Mouse (Mus musculus): ENCODE data around the gene P3h3. TPM values are rescaled to one million over a fixed set of nuclear protein-coding genes. Genes with fewer than 3 reads are reported as not detected.

P3h3 gene
- total and polyA plus RNA-seq, 3 experiments: not detected

DNA sequence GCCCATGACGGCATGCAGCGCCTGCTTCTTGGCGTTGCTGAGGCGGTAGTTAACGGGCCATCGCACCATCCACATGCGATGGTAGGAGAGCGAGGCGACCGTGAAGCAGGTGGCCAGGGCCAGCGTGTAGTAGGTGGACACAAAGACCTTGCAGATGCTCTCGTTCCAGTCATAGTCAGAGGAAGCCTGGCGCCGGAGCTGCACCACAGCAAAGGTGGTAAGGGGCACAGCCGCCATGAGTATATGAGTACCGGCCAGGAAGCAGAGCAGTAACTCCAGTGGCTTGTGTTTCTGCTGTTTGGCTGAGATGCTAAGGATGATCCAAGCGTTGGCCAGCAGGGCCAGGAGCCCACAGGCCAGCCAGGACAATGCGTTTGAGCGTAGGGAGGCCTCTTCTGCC lies 3.7 kb upstream of the P3h3 start:
- peaks cover 72% of the 10 kb centered on the region for H3K27me3 ChIP-seq (ENCODE audit: insufficient read depth, low read length)
- no peak overlapping the region for H3K4me3 ChIP-seq (ENCODE audit: low read depth, low read length)
- TF ChIP-seq GATA1 (IDR thresholded peaks at IDR 0.05; ENCODE audit: borderline replicate concordance, low read length) (no peak), POLR2AphosphoS5 (IDR thresholded peaks at IDR 0.05; ENCODE audit: insufficient replicate concordance, low read depth, low read length) (no peak), TAL1 (conservative IDR thresholded peaks at IDR 0.05; ENCODE audit: low read depth, low read length) (no peak), CTCF (IDR thresholded peaks at IDR 0.05; ENCODE audit: low read depth, low read length) (no peak), GATA2 (IDR thresholded peaks at IDR 0.05; ENCODE audit: borderline replicate concordance, low read depth, low read length) (no peak)
- H3K4me1 ChIP-seq (ENCODE audit: insufficient read depth, low read depth, low read length): peaks cover 5% of the 10 kb centered on the region; the same call in 1 of the 2 replicates
- no peaks in the 10 kb centered on the region for H3K9me3 ChIP-seq (replicated peaks)
- no peak for DNase-seq (ENCODE audit: low spot score)
- ATAC-seq (ENCODE audit: extremely low read depth, insufficient number of reproducible peaks, low FRiP score, poor library complexity, severe bottlenecking): no peak
- no peaks in the 10 kb centered on the region for H3K36me3 ChIP-seq (replicated peaks)

DNA sequence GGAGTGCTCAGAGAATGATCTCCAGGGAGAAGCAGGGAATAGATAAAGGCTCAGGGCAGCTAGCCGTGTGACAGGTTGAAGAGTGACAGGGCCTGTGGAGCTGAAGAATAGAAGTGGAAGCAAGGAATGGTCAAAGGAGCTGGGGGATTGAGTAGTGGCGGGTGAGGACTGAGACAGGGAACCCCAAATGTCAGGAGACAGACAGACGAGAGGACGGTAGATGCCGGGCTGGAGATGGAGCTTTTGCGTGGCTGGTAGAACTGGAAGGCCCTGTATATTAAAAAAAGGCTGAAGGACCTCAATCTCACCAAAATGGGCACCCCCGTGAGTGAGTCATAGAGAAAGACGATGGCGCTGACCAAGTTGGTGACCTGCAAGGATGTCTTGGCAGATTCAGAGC lies 3.0 kb upstream of the P3h3 start:
- ATAC-seq (ENCODE audit: extremely low read depth, insufficient number of reproducible peaks, low FRiP score, poor library complexity, severe bottlenecking): no peak
- Histone ChIP-seq H3K9me3 (replicated peaks) (no peaks in the 10 kb centered on the region), H3K4me1 (ENCODE audit: insufficient read depth, low read depth, low read length) (peaks cover 5% of the 10 kb centered on the region; the same call in 1 of the 2 replicates), H3K4me3 (ENCODE audit: low read depth, low read length) (no peak overlapping the region), H3K36me3 (replicated peaks) (no peaks in the 10 kb centered on the region), H3K27me3 (ENCODE audit: insufficient read depth, low read length) (peaks cover 71% of the 10 kb centered on the region)
- no peak for TF ChIP-seq GATA1 (IDR thresholded peaks at IDR 0.05; ENCODE audit: borderline replicate concordance, low read length)
- no peak for DNase-seq (ENCODE audit: low spot score)

DNA sequence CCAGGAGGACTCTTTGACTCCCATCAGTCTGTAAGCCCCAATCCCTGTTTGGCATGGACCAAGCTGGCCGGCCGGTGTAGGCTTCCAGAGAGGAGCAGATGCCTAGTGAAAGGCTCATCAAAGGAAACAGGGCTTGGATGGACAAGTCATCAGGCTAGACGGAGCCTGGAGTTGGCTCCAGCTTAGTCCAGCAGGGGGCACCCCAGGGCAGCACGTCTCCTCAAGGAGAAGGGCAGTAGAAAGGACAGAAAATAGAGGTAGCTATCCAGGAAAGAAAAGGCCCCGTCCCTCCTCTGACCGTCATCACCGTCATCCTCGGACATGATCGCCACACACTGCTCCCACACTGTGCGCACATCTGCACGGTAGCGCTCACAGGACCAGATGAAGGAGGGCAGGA lies 2.2 kb upstream of the P3h3 start:
- Histone ChIP-seq H3K27me3 (ENCODE audit: insufficient read depth, low read length) (peaks cover 71% of the 10 kb centered on the region), H3K9me3 (replicated peaks) (no peaks in the 10 kb centered on the region), H3K36me3 (replicated peaks) (no peaks in the 10 kb centered on the region), H3K4me1 (ENCODE audit: insufficient read depth, low read depth, low read length) (peaks cover 5% of the 10 kb centered on the region; the same call in 1 of the 2 replicates), H3K4me3 (ENCODE audit: low read depth, low read length) (no peak overlapping the region)
- TF ChIP-seq CTCF (IDR thresholded peaks at IDR 0.05; ENCODE audit: low read depth, low read length): peak; percentile 55; the same call in 1 of the 2 replicates
- no peak for TF ChIP-seq POLR2AphosphoS5 (IDR thresholded peaks at IDR 0.05; ENCODE audit: insufficient replicate concordance, low read depth, low read length)
- TF ChIP-seq GATA2 (IDR thresholded peaks at IDR 0.05; ENCODE audit: borderline replicate concordance, low read depth, low read length): no peak
- no peak for TF ChIP-seq TAL1 (conservative IDR thresholded peaks at IDR 0.05; ENCODE audit: low read depth, low read length)
- TF ChIP-seq GATA1 (IDR thresholded peaks at IDR 0.05; ENCODE audit: borderline replicate concordance, low read length): no peak
- ATAC-seq (ENCODE audit: extremely low read depth, insufficient number of reproducible peaks, low FRiP score, poor library complexity, severe bottlenecking) (peak; percentile 28; the same call in 1 of the 2 replicates), DNase-seq (ENCODE audit: low spot score) (peak; percentile 59)

DNA sequence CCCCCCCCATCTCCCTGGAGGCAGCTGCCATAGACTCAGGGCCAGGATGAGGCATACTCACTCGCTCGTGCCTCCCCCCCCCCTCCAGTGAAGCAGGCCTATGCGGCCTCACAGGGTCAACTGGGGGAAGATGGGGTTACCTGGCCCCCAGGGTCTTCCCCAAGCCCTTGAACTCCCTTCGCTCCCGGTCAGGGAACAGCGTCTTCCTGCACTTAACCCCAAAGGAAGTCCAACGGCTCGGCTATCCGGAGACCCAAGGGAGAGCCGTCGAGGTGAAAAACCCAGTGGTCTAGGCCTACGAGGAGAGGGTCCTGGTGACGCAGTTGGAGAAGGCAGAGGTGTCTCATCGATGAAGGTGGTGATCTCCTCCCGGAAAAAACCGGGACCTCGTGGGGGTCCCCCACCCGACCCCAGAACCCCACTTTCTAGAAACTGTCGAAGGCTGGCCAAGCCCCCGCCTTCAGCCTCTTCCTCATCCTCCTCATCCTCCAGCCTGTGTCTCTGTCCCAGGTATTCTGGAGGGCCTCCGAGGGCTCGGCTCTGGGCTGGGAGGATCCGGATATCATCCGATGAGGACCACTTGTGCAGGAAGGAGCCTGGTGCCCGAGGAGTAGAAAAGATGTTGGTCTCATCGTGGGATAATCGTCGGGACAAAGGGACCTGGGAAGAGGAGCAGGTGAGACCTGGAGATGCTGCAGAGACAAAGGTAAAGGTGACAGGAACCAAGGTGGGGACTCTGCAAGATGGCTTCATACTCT lies 1.2 kb upstream of the P3h3 start:
- no peaks in the 10 kb centered on the region for H3K36me3 ChIP-seq (replicated peaks)

DNA sequence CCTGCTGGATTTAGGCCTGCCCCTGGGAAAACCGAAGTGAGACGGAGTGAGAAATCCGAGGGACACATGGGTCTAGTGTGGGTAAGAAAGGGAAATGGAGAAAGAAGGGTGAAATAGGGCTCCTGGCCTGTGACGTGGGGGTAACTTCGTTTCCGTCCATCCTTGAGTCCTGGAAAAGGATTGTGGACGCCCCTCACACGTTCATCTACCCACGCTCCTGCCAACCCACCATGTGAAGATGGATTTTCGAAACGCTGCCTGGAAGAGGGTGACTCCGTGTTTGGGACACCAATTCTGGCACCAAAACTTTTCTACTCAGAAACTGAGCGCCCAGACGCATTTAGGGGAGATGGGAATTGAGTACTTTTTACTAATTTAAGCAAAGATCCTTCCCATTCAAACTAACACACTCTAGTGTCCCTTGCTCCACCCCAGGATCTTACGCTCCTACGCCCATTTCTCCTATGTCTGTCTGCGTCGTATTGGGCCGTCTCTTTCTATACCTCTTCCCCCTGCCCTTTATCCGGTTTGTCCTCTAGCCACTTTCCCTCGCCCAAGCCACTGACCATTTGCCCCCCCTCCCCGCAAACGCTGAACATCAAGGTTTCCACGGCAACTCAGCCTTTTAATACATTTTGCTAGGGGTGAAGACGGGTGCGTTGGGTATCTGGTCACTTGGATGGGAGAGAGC lies 433 bp upstream of the P3h3 start:
- no peak for TF ChIP-seq TAL1 (conservative IDR thresholded peaks at IDR 0.05; ENCODE audit: low read depth, low read length)
- no peak for TF ChIP-seq POLR2AphosphoS5 (IDR thresholded peaks at IDR 0.05; ENCODE audit: insufficient replicate concordance, low read depth, low read length)
- TF ChIP-seq GATA2 (IDR thresholded peaks at IDR 0.05; ENCODE audit: borderline replicate concordance, low read depth, low read length): no peak
- TF ChIP-seq GATA1 (IDR thresholded peaks at IDR 0.05; ENCODE audit: borderline replicate concordance, low read length): no peak
- no peak for TF ChIP-seq CTCF (IDR thresholded peaks at IDR 0.05; ENCODE audit: low read depth, low read length)
- H3K4me1 ChIP-seq (ENCODE audit: insufficient read depth, low read depth, low read length): peaks cover 2% of the 10 kb centered on the region; the same call in 1 of the 2 replicates
- DNase-seq (ENCODE audit: low spot score) (no peak), ATAC-seq (ENCODE audit: extremely low read depth, insufficient number of reproducible peaks, low FRiP score, poor library complexity, severe bottlenecking) (no peak)
- H3K9me3 ChIP-seq (replicated peaks): no peaks in the 10 kb centered on the region
- peaks cover 66% of the 10 kb centered on the region for H3K27me3 ChIP-seq (ENCODE audit: insufficient read depth, low read length)
- H3K36me3 ChIP-seq (replicated peaks): no peaks in the 10 kb centered on the region
- no peak overlapping the region for H3K4me3 ChIP-seq (ENCODE audit: low read depth, low read length)

More for the DNA sequence above, 1.2 kb upstream of the P3h3 start:
- H3K27me3 ChIP-seq (ENCODE audit: insufficient read depth, low read length): peaks cover 67% of the 10 kb centered on the region
- no peak overlapping the region for H3K4me3 ChIP-seq (ENCODE audit: low read depth, low read length)
- DNase-seq (ENCODE audit: low spot score) (no peak), ATAC-seq (ENCODE audit: extremely low read depth, insufficient number of reproducible peaks, low FRiP score, poor library complexity, severe bottlenecking) (no peak)
- TF ChIP-seq CTCF (IDR thresholded peaks at IDR 0.05; ENCODE audit: low read depth, low read length) (no peak), TAL1 (conservative IDR thresholded peaks at IDR 0.05; ENCODE audit: low read depth, low read length) (no peak), GATA2 (IDR thresholded peaks at IDR 0.05; ENCODE audit: borderline replicate concordance, low read depth, low read length) (no peak), GATA1 (IDR thresholded peaks at IDR 0.05; ENCODE audit: borderline replicate concordance, low read length) (no peak), POLR2AphosphoS5 (IDR thresholded peaks at IDR 0.05; ENCODE audit: insufficient replicate concordance, low read depth, low read length) (no peak)
- peaks cover 5% of the 10 kb centered on the region; the same call in 1 of the 2 replicates for H3K4me1 ChIP-seq (ENCODE audit: insufficient read depth, low read depth, low read length)
- no peaks in the 10 kb centered on the region for H3K9me3 ChIP-seq (replicated peaks)

DNA sequence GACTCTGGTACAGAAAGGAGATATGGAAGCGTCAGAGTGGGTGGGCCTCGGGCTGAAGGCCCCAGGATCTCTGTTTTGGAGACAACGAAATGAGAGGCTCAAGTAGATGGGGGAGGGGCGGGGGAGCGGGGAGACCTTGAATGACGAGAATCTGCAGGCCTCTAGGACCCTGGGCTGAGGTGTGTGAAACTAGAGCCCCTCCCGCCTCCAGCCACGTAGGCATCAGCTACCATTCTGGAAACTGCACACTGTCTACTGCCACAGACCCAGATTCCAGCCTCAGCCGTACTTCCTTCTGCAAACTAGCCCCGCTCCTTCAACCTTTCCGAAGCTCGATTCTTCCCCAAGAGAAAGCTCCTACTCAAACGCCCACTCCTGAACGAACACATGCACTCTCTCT lies 1.2 kb downstream of the P3h3 start:
- TF ChIP-seq GATA1 (IDR thresholded peaks at IDR 0.05; ENCODE audit: borderline replicate concordance, low read length) (no peak), TAL1 (conservative IDR thresholded peaks at IDR 0.05; ENCODE audit: low read depth, low read length) (no peak), POLR2AphosphoS5 (IDR thresholded peaks at IDR 0.05; ENCODE audit: insufficient replicate concordance, low read depth, low read length) (no peak), CTCF (IDR thresholded peaks at IDR 0.05; ENCODE audit: low read depth, low read length) (no peak), GATA2 (IDR thresholded peaks at IDR 0.05; ENCODE audit: borderline replicate concordance, low read depth, low read length) (no peak)
- H3K4me1 ChIP-seq (ENCODE audit: insufficient read depth, low read depth, low read length): 0 out of 2 replicates have a peak, but pooled peaks cover 2% of the 10 kb centered on the region
- no peak overlapping the region for H3K4me3 ChIP-seq (ENCODE audit: low read depth, low read length)
- DNase-seq (ENCODE audit: low spot score) (no peak), ATAC-seq (ENCODE audit: extremely low read depth, insufficient number of reproducible peaks, low FRiP score, poor library complexity, severe bottlenecking) (no peak)
- H3K9me3 ChIP-seq (replicated peaks): no peaks in the 10 kb centered on the region
- no peaks in the 10 kb centered on the region for H3K36me3 ChIP-seq (replicated peaks)
- H3K27me3 ChIP-seq (ENCODE audit: insufficient read depth, low read length): peaks cover 59% of the 10 kb centered on the region

Data from G1E (cell line).